Mouse (Mus musculus) limb, embryonic 14.5 days (tissue): Measurements from ENCODE around the gene Arhgef2. TPM values are rescaled to one million over a fixed set of nuclear protein-coding genes. Genes with fewer than 3 reads are reported as not detected.

Source experiments
- ATAC-seq: fragments of 200-750 bp; cut with Nextera tagmentation; 2 replicates; pipeline ENCODE4 v1.8.0; 2017; ENCODE audit warnings: low read depth, moderate number of reproducible peaks, moderate TSS enrichment; ENCODE audit not compliant: low FRiP score
- DNase-seq: peaks from one replicate; pipeline ENCODE4 v3.0.0-alpha.2; 2015; ENCODE audit warnings: low spot score
- H3K27ac ChIP-seq: fragments of 300-500 bp; sonication (generic); replicated peaks from 2 replicates; pipeline ENCODE4 v1.5.1; 2014; ENCODE audit warnings: low read depth, mild to moderate bottlenecking, low read length, moderate library complexity, mixed read lengths
- H3K27me3 ChIP-seq: fragments of 300-500 bp; sonication (generic); 2 replicates; pipeline ENCODE4 v1.6.1; 2014; ENCODE audit warnings: low read length, mixed read lengths; ENCODE audit not compliant: control insufficient read depth, insufficient read depth
- H3K36me3 ChIP-seq: fragments of 300-500 bp; sonication (generic); 2 replicates; pipeline ENCODE4 v1.6.1; 2014; ENCODE audit warnings: mild to moderate bottlenecking, low read length, moderate library complexity, mixed read lengths; ENCODE audit not compliant: control insufficient read depth, insufficient read depth
- H3K4me1 ChIP-seq: fragments of 300-500 bp; sonication (generic); 2 replicates; pipeline ENCODE4 v1.6.1; 2014; ENCODE audit warnings: antibody characterized with exemption, low read length, mixed read lengths; ENCODE audit not compliant: control insufficient read depth, insufficient read depth
- H3K4me2 ChIP-seq: fragments of 300-500 bp; sonication (generic); replicated peaks from 2 replicates; pipeline ENCODE4 v1.6.1; 2014; ENCODE audit warnings: low read depth, mild to moderate bottlenecking, low read length, moderate library complexity; ENCODE audit not compliant: severe bottlenecking
- H3K4me3 ChIP-seq: fragments of 300-500 bp; sonication (generic); replicated peaks from 2 replicates; pipeline ENCODE4 v1.5.1; 2014; ENCODE audit warnings: low read length
- H3K9ac ChIP-seq: fragments of 300-500 bp; sonication (generic); 2 replicates; pipeline ENCODE4 v1.6.1; 2014; ENCODE audit warnings: mild to moderate bottlenecking, low read depth, low read length, moderate library complexity; ENCODE audit not compliant: severe bottlenecking
- H3K9me3 ChIP-seq: fragments of 300-500 bp; sonication (generic); 2 replicates; pipeline ENCODE4 v1.6.1; 2016; ENCODE audit warnings: low read length; ENCODE audit not compliant: control insufficient read depth
- POLR2A ChIP-seq: fragments of 200-500 bp; IDR thresholded peaks from 2 replicates; pipeline ENCODE4 v1.8.0; 2012; ENCODE audit warnings: inconsistent platforms, mild to moderate bottlenecking, moderate library complexity, borderline replicate concordance; ENCODE audit not compliant: insufficient read depth, insufficient read length; ENCODE audit errors: extremely low read depth
- WGBS: fragments of 180-500 bp; shearing (Covaris S2); extraction: QIAGEN DNeasy Blood & Tissue Kit; methylation state at CpG from one replicate; pipeline ENCODE4 v1.1.7; 2014; 5-methylcytosine and 5-hydroxymethylcytosine counted together
- polyA plus RNA-seq, 2 experiments: library from polyadenylated mRNA; depleted of rRNA in 1 of 2; stranded (reverse) in 1 of 2; unstranded in 1 of 2; fragments of >200 nt; fragmentation: Nextera tagmentation in 1 of 2; extraction: Ambion mirVana in 1 of 2; gene quantifications; 2 replicates each; pipeline versions ENCODE4 v1.2.1 to v1.2.3; 2012 to 2014

The Arhgef2 gene
- polyA plus RNA-seq, 2 experiments, result 81.9 to 84.7 TPM

DNA sequence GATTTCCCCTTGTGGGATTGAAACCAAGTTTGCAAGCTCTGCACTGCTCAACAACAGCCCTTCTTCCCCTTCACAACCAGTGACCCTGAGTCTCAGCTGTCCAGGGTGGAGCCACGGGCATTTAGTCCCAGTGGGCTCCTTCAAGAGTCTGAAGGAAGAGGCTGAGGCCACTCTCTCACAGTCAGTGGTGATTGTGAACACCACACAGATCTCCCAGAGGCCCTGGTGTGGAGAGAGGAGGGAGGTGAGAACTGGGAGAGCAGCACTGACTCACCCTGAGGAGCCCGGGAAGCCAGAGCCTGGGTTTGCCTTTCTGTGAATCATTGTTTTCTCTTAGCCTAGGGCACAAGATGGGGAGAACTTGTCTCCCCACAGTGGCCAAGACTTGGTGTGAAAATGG lies 19.2 kb downstream of the Arhgef2 start:
- H3K9ac ChIP-seq, result peak overlapping the region; percentile 96; the same call in 1 of the 2 replicates
- 0 out of 2 replicates have a peak overlapping the region, but pooled peaks have one; percentile 80 for H3K4me3 ChIP-seq
- no peak for DNase-seq
- WGBS, result 48% methylated on average over 2 of the region's 2 CpGs
- peak overlapping the region; percentile 92 for H3K4me2 ChIP-seq
- no peaks in the 10 kb centered on the region for H3K9me3 ChIP-seq
- peak overlapping the region; percentile 26; the same call in 1 of the 2 replicates for H3K27ac ChIP-seq
- no peaks in the 10 kb centered on the region for H3K27me3 ChIP-seq
- peaks cover 26% of the 10 kb centered on the region for H3K4me1 ChIP-seq
- peaks cover 48% of the 10 kb centered on the region for H3K36me3 ChIP-seq
- no peak for TF ChIP-seq POLR2A
- no peak for ATAC-seq

DNA sequence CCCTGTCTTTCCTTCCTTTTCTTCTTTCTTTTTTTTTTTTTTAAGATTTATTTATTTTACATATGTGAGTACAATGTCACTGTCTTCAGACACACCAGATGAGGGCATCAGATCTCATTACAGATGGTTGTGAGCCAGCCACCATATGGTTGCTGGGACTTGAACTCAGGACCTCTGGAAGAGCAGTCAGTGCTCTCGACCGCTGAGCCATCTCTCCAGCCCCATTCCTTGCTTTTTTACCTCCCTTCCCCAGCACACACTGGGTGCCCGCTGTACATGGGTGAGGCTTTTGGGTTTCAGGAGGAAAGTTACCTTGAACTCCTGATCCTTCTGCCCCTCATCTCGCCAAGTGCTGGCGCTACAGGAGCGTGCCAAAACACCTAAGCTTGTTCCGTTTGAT lies 19.8 kb downstream of the Arhgef2 start:
- no peak for TF ChIP-seq POLR2A
- peaks cover 54% of the 10 kb centered on the region for H3K36me3 ChIP-seq
- H3K27me3 ChIP-seq, result no peaks in the 10 kb centered on the region
- DNase-seq, result no peak
- no peak overlapping the region for H3K27ac ChIP-seq
- H3K4me1 ChIP-seq, result peaks cover 20% of the 10 kb centered on the region
- no peak overlapping the region for H3K9ac ChIP-seq
- WGBS, result 84% methylated on average over 7 of the region's 7 CpGs
- H3K9me3 ChIP-seq, result no peaks in the 10 kb centered on the region
- no peak for ATAC-seq
- H3K4me3 ChIP-seq, result no peak overlapping the region
- H3K4me2 ChIP-seq, result no peak overlapping the region

DNA sequence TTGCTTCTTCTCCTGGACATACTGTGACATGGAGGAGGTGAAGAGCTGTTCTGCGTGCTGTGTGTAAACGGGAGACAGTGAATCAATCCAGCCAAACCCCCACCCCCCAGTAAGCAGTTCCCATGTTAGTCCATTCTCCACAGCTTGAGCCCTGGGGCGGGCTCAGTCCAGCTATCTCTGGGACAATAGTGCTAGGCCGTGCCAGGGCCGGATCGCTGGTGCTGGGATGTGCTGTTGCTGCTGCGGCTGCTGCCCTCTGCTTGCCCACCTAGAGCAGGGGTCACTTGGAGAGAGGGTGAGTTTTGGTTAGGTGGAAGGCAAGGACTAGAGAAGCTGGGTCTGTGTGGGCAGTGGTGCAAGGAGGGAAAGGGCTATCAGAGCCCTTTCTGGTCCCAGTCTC lies 20.6 kb downstream of the Arhgef2 start:
- no peak overlapping the region for H3K4me3 ChIP-seq
- 78% methylated on average over 7 of the region's 7 CpGs for WGBS
- peaks cover 19% of the 10 kb centered on the region for H3K4me1 ChIP-seq
- H3K9me3 ChIP-seq, result no peaks in the 10 kb centered on the region
- ATAC-seq (no peak), DNase-seq (no peak)
- no peaks in the 10 kb centered on the region for H3K27me3 ChIP-seq
- no peak for TF ChIP-seq POLR2A
- H3K27ac ChIP-seq, result no peak overlapping the region
- 0 out of 2 replicates have a peak overlapping the region, but pooled peaks have one; percentile 12 for H3K9ac ChIP-seq
- H3K36me3 ChIP-seq, result peaks cover 62% of the 10 kb centered on the region
- H3K4me2 ChIP-seq, result no peak overlapping the region

DNA sequence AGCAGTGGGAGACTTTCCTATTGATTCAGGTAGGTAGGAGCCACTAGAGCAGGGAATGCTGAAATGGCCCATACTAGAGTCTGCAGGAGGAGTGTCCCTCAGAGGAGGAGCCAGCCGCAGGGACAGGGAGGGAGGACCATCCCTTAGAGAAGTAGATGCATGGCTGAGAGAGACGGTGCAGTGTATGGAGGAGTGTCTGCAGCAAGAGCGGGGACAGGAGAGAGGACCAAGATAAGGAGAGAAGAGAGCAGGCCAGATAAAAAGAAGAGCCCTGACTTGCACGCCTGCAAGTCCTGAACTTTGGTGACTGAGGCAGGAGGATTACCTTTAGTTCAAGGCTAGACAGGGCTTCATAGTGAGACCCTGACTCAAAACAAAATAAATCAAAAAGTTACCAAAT lies 21.3 kb downstream of the Arhgef2 start:
- ATAC-seq (no peak), DNase-seq (no peak)
- Histone ChIP-seq H3K4me2 (no peak overlapping the region), H3K9ac (no peak overlapping the region), H3K27ac (no peak overlapping the region), H3K27me3 (no peaks in the 10 kb centered on the region), H3K4me1 (peaks cover 19% of the 10 kb centered on the region), H3K9me3 (no peaks in the 10 kb centered on the region), H3K36me3 (peaks cover 70% of the 10 kb centered on the region), H3K4me3 (no peak overlapping the region)
- 70% methylated on average over 4 of the region's 4 CpGs for WGBS
- TF ChIP-seq POLR2A, result no peak

DNA sequence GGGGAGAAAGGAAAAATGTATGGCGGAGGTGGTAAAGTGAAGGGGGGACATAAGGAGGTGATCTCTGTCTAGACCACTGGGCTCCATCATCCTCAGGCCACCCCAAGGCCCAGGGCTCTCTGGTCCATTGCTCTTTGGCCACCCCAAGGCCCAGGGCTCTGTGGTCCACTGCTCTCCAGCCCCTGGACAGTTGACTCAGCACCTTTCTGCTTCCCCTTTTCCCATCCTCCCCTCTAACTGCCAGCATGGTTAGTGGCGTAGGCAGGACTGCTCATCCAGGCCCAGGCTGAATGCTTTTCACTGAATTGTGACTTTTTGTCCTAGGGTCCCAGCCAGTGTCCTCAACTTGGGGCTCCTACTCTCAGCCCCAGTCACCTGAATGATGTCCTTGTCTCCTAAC lies 21.8 kb downstream of the Arhgef2 start:
- Histone ChIP-seq H3K27me3 (no peaks in the 10 kb centered on the region), H3K27ac (no peak overlapping the region), H3K36me3 (peaks cover 74% of the 10 kb centered on the region), H3K9ac (no peak overlapping the region), H3K4me3 (no peak overlapping the region), H3K4me2 (no peak overlapping the region), H3K4me1 (peaks cover 19% of the 10 kb centered on the region), H3K9me3 (no peaks in the 10 kb centered on the region)
- DNase-seq (no peak), ATAC-seq (no peak)
- no peak for TF ChIP-seq POLR2A
- WGBS, result 86% methylated on average over 2 of the region's 2 CpGs

DNA sequence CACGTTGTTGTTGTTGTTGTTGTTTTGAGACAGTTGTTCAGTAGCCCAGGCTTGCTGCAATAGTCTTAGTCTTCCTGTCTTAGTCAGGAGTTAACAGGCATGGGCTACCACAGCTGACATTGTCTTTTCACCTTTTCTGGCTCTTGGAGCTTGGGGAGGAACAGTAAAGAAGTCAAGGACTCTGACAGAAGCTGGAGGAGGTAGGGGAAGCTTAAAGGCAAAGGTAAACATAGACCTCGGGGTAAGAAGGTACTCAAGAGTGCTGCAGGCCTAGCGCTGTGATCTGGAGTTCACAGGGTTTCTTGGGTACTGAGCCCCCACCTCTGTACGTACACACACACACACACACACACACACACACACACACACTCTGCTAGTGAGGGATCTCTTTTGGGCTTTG lies 23.0 kb downstream of the Arhgef2 start:
- 82% methylated on average over 4 of the region's 4 CpGs for WGBS
- Histone ChIP-seq H3K4me3 (no peak overlapping the region), H3K4me2 (no peak overlapping the region), H3K4me1 (peaks cover 15% of the 10 kb centered on the region), H3K36me3 (peaks cover 86% of the 10 kb centered on the region), H3K27ac (no peak overlapping the region), H3K9ac (no peak overlapping the region), H3K9me3 (no peaks in the 10 kb centered on the region), H3K27me3 (no peaks in the 10 kb centered on the region)
- no peak for TF ChIP-seq POLR2A
- DNase-seq (no peak), ATAC-seq (no peak)
